Mouse (Mus musculus): ENCODE measurements around the gene Tesc. TPM values are rescaled to one million over a fixed set of nuclear protein-coding genes. Genes with fewer than 3 reads are reported as not detected.

The Tesc gene
- total RNA-seq, 2 experiments from 2014 or later, result 82.0 to 87.3 TPM

- Histone ChIP-seq H3K27ac (no peak overlapping the region), H3K4me3 (no peak overlapping the region)
- intact Hi-C loops (cut with DNase I), result no loop called here
- TF ChIP-seq CTCF (IDR thresholded peaks at IDR 0.05), result no peak
- DNase-seq (ENCODE audit: extremely low spot score in 1 of 2, low spot score in 2 of 2), result no peak
These were observed 31.6 kb upstream of the Tesc start for GRCm38 (mm10) chr5:117995911-117996310.

- no peak for DNase-seq (ENCODE audit: extremely low spot score in 1 of 2, low spot score in 2 of 2)
- intact Hi-C loops (cut with DNase I), result no loop called here
- TF ChIP-seq CTCF (IDR thresholded peaks at IDR 0.05), result no peak
- Histone ChIP-seq H3K27ac (no peak overlapping the region), H3K4me3 (no peak overlapping the region)
These were observed 31.0 kb upstream of the Tesc start for GRCm38 (mm10) chr5:117996581-117996980.

- intact Hi-C loops (cut with DNase I), result no loop called here
- Histone ChIP-seq H3K27ac (peak overlapping the region; percentile 74; the same call in 1 of the 2 replicates), H3K4me3 (no peak overlapping the region)
- TF ChIP-seq CTCF (IDR thresholded peaks at IDR 0.05), result no peak
- DNase-seq (ENCODE audit: extremely low spot score in 1 of 2, low spot score in 2 of 2), result no peak
These were observed 30.0 kb upstream of the Tesc start for GRCm38 (mm10) chr5:117997434-117997970.

- peak overlapping the region; percentile 74 for H3K27ac ChIP-seq
- intact Hi-C loops (cut with DNase I), result no loop called here
These were observed 28.5 kb upstream of the Tesc start for GRCm38 (mm10) chr5:117999061-117999460.

GRCm38 (mm10) chr5:117999584-117999983, 28.0 kb upstream of the Tesc start:
- peak; percentile 43 to 58 for DNase-seq (ENCODE audit: extremely low spot score in 1 of 2, low spot score in 2 of 2)
- Histone ChIP-seq H3K27ac (peak overlapping the region; percentile 74), H3K4me3 (no peak overlapping the region)
- intact Hi-C loops (cut with DNase I), result no loop called here
- no peak for TF ChIP-seq CTCF (IDR thresholded peaks at IDR 0.05)

More at GRCm38 (mm10) chr5:117999061-117999460, 28.5 kb upstream of the Tesc start:
- H3K4me3 ChIP-seq, result no peak overlapping the region
- TF ChIP-seq CTCF (IDR thresholded peaks at IDR 0.05), result no peak
- no peak for DNase-seq (ENCODE audit: extremely low spot score in 1 of 2, low spot score in 2 of 2)

GRCm38 (mm10) chr5:118002059-118002458, 25.5 kb upstream of the Tesc start:
- TF ChIP-seq CTCF (IDR thresholded peaks at IDR 0.05), result peak; percentile 88
- intact Hi-C loops (cut with DNase I), result loop anchor here (2.0 kb wide), 2 partner anchors 25 kb away; partner anchors contain the start of genes Fbxo21 and Tesc

GRCm38 (mm10) chr5:118004619-118005018, 22.9 kb upstream of the Tesc start:
- Histone ChIP-seq H3K27ac (no peak overlapping the region), H3K4me3 (no peak overlapping the region)
- DNase-seq (ENCODE audit: extremely low spot score in 1 of 2, low spot score in 2 of 2), result peak; percentile 73 to 77
- peak; percentile 88 for TF ChIP-seq CTCF (IDR thresholded peaks at IDR 0.05)
- intact Hi-C loops (cut with DNase I), result loop anchor here (1.0 kb wide), 1 partner anchor 65 kb away; no protein-coding TSS in a partner anchor

More at GRCm38 (mm10) chr5:118002059-118002458, 25.5 kb upstream of the Tesc start:
- no peak overlapping the region for H3K27ac ChIP-seq
- no peak overlapping the region for H3K4me3 ChIP-seq
- DNase-seq (ENCODE audit: extremely low spot score in 1 of 2, low spot score in 2 of 2), result peak; percentile 62 to 75

- Histone ChIP-seq H3K4me3 (no peak overlapping the region), H3K27ac (no peak overlapping the region)
- no peak for TF ChIP-seq CTCF (IDR thresholded peaks at IDR 0.05)
- DNase-seq (ENCODE audit: extremely low spot score in 1 of 2, low spot score in 2 of 2), result no peak
- intact Hi-C loops (cut with DNase I), result no loop called here
These were observed 21.8 kb upstream of the Tesc start for GRCm38 (mm10) chr5:118005728-118006127.

- no peak for TF ChIP-seq CTCF (IDR thresholded peaks at IDR 0.05)
- intact Hi-C loops (cut with DNase I), result no loop called here
- no peak overlapping the region for H3K4me3 ChIP-seq
- DNase-seq (ENCODE audit: extremely low spot score in 1 of 2, low spot score in 2 of 2), result no peak
- no peak overlapping the region for H3K27ac ChIP-seq
These were observed 19.2 kb upstream of the Tesc start for GRCm38 (mm10) chr5:118008344-118008743.

- H3K27ac ChIP-seq, result no peak overlapping the region
- no peak overlapping the region for H3K4me3 ChIP-seq
- no peak for TF ChIP-seq CTCF (IDR thresholded peaks at IDR 0.05)
These were observed 16.7 kb upstream of the Tesc start for GRCm38 (mm10) chr5:118010872-118011271.

GRCm38 (mm10) chr5:118011796-118012195, 15.7 kb upstream of the Tesc start:
- TF ChIP-seq CTCF (IDR thresholded peaks at IDR 0.05), result no peak
- DNase-seq (ENCODE audit: extremely low spot score in 1 of 2, low spot score in 2 of 2), result no peak
- Histone ChIP-seq H3K4me3 (no peak overlapping the region), H3K27ac (no peak overlapping the region)
- intact Hi-C loops (cut with DNase I), result no loop called here

More at GRCm38 (mm10) chr5:118010872-118011271, 16.7 kb upstream of the Tesc start:
- no peak for DNase-seq (ENCODE audit: extremely low spot score in 1 of 2, low spot score in 2 of 2)
- intact Hi-C loops (cut with DNase I), result no loop called here

- no peak for DNase-seq (ENCODE audit: extremely low spot score in 1 of 2, low spot score in 2 of 2)
- no peak overlapping the region for H3K4me3 ChIP-seq
- no peak for TF ChIP-seq CTCF (IDR thresholded peaks at IDR 0.05)
- no peak overlapping the region for H3K27ac ChIP-seq
- intact Hi-C loops (cut with DNase I), result no loop called here
These were observed 12.5 kb upstream of the Tesc start for GRCm38 (mm10) chr5:118015028-118015427.

GRCm38 (mm10) chr5:118015669-118016068, 11.9 kb upstream of the Tesc start:
- no peak for DNase-seq (ENCODE audit: extremely low spot score in 1 of 2, low spot score in 2 of 2)
- Histone ChIP-seq H3K27ac (no peak overlapping the region), H3K4me3 (no peak overlapping the region)
- intact Hi-C loops (cut with DNase I), result no loop called here
- no peak for TF ChIP-seq CTCF (IDR thresholded peaks at IDR 0.05)
